Mouse (Mus musculus) splenic B cell, adult 2 months (primary cell): ENCODE data around the gene Tbx18.

Source experiments
- DNase-seq: peaks from one replicate; pipeline ENCODE4 v3.0.0-alpha.2; 2011; ENCODE audit warnings: low read depth, low spot score
- H3K27me3 ChIP-seq: 2 replicates; pipeline ENCODE4 v1.6.1; 2012; ENCODE audit warnings: mild to moderate bottlenecking, low read length, moderate library complexity, mixed read lengths; ENCODE audit not compliant: control insufficient read depth, poor library complexity, insufficient read depth, severe bottlenecking
- H3K36me3 ChIP-seq: 2 replicates; pipeline ENCODE4 v1.6.1; 2012; ENCODE audit warnings: mild to moderate bottlenecking, low read length, moderate library complexity, mixed read lengths; ENCODE audit not compliant: control insufficient read depth, poor library complexity, insufficient read depth, severe bottlenecking

Tbx18 gene

DNA sequence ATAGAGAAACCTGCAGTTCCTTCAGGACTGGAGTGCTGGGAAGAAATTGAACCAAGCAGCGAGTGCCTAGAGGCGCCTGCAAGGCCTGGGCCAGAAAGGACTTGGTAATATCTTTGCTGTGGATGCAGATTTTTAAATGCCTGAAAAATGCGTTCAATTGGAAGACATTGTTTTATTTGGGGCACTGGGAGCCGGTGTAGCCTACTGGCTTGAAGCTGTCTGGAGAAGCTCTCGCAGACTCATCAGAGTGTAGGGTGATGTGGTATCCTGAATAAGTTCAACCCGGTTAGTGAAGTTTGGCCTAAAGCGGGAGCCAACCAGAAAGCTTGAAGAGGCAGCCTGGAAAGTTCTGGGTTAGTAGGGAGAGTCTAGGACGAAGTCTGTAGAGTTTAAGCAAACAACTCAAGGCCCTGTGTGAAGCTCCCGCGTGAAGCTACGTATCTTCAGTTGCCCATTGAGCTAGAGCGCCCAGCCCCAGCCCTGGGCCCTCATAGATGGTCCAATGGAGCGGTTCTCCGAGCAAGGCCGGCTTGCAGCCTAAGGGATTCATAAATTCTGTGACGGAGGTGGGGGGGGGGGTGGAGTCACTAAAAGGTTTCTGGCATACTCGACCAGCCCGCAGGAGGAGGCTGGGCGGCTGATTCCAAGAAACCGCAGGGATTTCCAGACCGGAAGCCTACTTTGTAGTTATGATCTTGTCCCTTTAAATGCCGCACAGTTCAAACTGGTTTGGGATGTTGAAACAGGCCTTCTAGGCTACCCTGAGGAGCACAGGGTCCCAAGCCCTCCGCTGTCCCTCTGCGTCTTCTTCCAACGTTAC is 1.6 kb upstream of the Tbx18 start:
- no peaks in the 10 kb centered on the region for H3K36me3 ChIP-seq
- H3K27me3 ChIP-seq: peaks cover 4% of the 10 kb centered on the region

GRCm38 (mm10) chr9:87730271-87730960 is 644 bp downstream of the Tbx18 start:
- no peak for DNase-seq
- peaks cover 4% of the 10 kb centered on the region for H3K27me3 ChIP-seq
- no peaks in the 10 kb centered on the region for H3K36me3 ChIP-seq

More for the DNA sequence above, 1.6 kb upstream of the Tbx18 start:
- no peak for DNase-seq

GRCm38 (mm10) chr9:87729316-87730270 is 1.5 kb downstream of the Tbx18 start:
- Histone ChIP-seq H3K27me3 (peaks cover 4% of the 10 kb centered on the region), H3K36me3 (no peaks in the 10 kb centered on the region)
- no peak for DNase-seq

- peaks cover 4% of the 10 kb centered on the region; the same call in 1 of the 2 replicates for H3K27me3 ChIP-seq
- DNase-seq: no peak
- no peaks in the 10 kb centered on the region for H3K36me3 ChIP-seq
These were observed 3.0 kb downstream of the Tbx18 start for GRCm38 (mm10) chr9:87728107-87728506.

- Histone ChIP-seq H3K27me3 (peaks cover 4% of the 10 kb centered on the region; the same call in 1 of the 2 replicates), H3K36me3 (no peaks in the 10 kb centered on the region)
- DNase-seq: no peak
These were observed 3.7 kb downstream of the Tbx18 start for GRCm38 (mm10) chr9:87727155-87727953.

DNA sequence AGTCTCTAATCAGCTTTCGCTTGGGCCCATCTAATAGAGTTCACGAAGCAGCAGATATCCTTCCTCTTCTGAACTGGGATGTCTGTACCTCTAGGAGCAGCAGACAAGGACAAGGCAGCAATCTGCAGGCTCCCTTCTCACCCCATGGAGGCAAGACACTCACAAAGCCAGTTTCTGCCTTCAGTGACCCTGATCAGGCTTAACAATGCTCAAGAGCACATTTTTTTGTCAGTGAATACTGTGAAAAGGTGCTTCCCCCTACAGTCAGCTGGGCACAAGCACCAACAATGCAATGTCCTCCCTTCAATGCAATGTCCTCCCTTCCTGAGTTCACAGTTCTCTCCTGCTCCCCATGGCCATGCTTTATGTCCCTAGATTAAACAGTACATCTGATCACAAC is 9.3 kb downstream of the Tbx18 start:
- Histone ChIP-seq H3K27me3 (no peaks in the 10 kb centered on the region), H3K36me3 (no peaks in the 10 kb centered on the region)
- no peak for DNase-seq

DNA sequence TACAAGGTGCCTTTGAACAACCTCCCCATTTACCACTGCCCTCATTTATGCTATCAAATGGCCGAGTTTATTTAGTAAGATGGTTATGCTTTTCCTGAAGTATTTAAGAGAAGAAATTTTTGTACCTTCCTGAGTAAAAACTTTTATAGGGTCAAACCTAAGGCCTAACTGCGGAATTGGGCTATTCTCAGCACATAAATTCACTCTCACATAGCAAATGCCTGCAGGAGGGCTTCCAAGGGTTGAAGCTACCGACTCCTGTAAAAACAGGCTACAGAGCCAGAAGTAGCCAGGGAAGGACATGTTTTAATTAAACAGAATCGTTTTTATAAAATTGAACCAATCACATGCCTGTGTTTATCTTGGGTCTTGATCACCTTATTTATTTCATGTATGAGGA is 20.7 kb downstream of the Tbx18 start:
- no peaks in the 10 kb centered on the region for H3K36me3 ChIP-seq
- H3K27me3 ChIP-seq: no peaks in the 10 kb centered on the region
- no peak for DNase-seq

- H3K27me3 ChIP-seq: no peaks in the 10 kb centered on the region; the same call in 1 of the 2 replicates
- DNase-seq: no peak
- H3K36me3 ChIP-seq: no peaks in the 10 kb centered on the region
These were observed 22.9 kb downstream of the Tbx18 start for GRCm38 (mm10) chr9:87708151-87708550.

DNA sequence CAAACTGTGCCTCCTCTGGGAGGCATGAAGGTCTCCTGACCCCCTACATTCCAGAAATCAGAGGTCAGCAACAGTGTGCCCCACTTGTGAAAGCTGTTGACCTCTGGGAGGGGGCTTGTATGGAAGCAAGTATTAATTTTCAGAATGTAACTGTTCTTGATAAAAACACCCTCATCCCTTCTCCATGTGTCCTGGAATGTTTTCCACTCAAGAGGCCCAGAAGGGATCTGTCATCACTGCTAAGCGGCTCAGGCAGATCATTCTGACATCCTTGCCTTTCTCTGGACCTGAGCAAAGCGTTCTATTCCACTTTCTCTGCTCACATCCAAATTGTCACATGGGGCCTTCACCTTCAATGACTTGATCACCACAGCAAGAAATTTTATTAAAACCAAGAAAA is 28.8 kb downstream of the Tbx18 start:
- DNase-seq: no peak
- Histone ChIP-seq H3K27me3 (no peaks in the 10 kb centered on the region; the same call in 1 of the 2 replicates), H3K36me3 (no peaks in the 10 kb centered on the region)

- DNase-seq: no peak
- no peaks in the 10 kb centered on the region for H3K36me3 ChIP-seq
- no peaks in the 10 kb centered on the region for H3K27me3 ChIP-seq
These were observed 44.1 kb downstream of the Tbx18 start for GRCm38 (mm10) chr9:87686981-87687380.

- H3K27me3 ChIP-seq: no peaks in the 10 kb centered on the region
- DNase-seq: no peak
- H3K36me3 ChIP-seq: no peaks in the 10 kb centered on the region
These were observed 48.8 kb downstream of the Tbx18 start for GRCm38 (mm10) chr9:87682247-87682646.
